Mouse (Mus musculus): Measurements from ENCODE around the gene Ehd4. TPM values are rescaled to one million over a fixed set of nuclear protein-coding genes. Genes with fewer than 3 reads are reported as not detected.

The Ehd4 gene
- polyA plus RNA-seq, 1 experiment from 2014 or later, result 22.8 TPM

- WGBS, result 68% methylated on average over 4 of the region's 4 CpGs
Observed at GRCm38 (mm10) chr2:120044101-120044603, 110.3 kb downstream of the Ehd4 start.

GRCm38 (mm10) chr2:120040991-120041390, 113.4 kb downstream of the Ehd4 start:
- Histone ChIP-seq H3K36me3 (peaks cover 67% of the 10 kb centered on the region), H3K4me1 (no peaks in the 10 kb centered on the region)
- WGBS, result 92% methylated on average over 5 of the region's 5 CpGs

More at GRCm38 (mm10) chr2:120044101-120044603, 110.3 kb downstream of the Ehd4 start:
- ATAC-seq (ENCODE audit: low FRiP score, low read depth), result no peak
- no peak overlapping the region for H3K9ac ChIP-seq (replicated peaks)
- no peaks in the 10 kb centered on the region; the same call in 1 of the 2 replicates for H3K4me1 ChIP-seq
- H3K27ac ChIP-seq (replicated peaks), result no peak overlapping the region
- peaks cover 5% of the 10 kb centered on the region; the same call in 1 of the 2 replicates for H3K27me3 ChIP-seq
- H3K9me3 ChIP-seq, result no peaks in the 10 kb centered on the region
- no peak overlapping the region for H3K4me3 ChIP-seq
- H3K4me2 ChIP-seq (replicated peaks), result no peak overlapping the region
- H3K36me3 ChIP-seq, result peaks cover 36% of the 10 kb centered on the region

More at GRCm38 (mm10) chr2:120040991-120041390, 113.4 kb downstream of the Ehd4 start:
- no peaks in the 10 kb centered on the region for H3K9me3 ChIP-seq
- ATAC-seq (ENCODE audit: low FRiP score, low read depth), result no peak
- H3K9ac ChIP-seq (replicated peaks), result no peak overlapping the region
- H3K27me3 ChIP-seq, result no peaks in the 10 kb centered on the region
- H3K4me2 ChIP-seq (replicated peaks), result no peak overlapping the region
- H3K4me3 ChIP-seq, result no peak overlapping the region
- no peak overlapping the region for H3K27ac ChIP-seq (replicated peaks)

Other genes starting within 250 kb of the Ehd4 start
- gene Mapkbp1, start 181.9 kb downstream of the Ehd4 start, polyA plus RNA-seq (2016; fragmentation: Nextera tagmentation; extraction: Ambion mirVana), result 4.7 and 5.8 TPM in 2 replicates
- gene Jmjd7, start 127.1 kb downstream of the Ehd4 start, polyA plus RNA-seq (2016; fragmentation: Nextera tagmentation; extraction: Ambion mirVana), result 19.7 and 20.8 TPM in 2 replicates
- 6.7 and 7.3 TPM in 2 replicates for gene Gm28042, start 127.1 kb downstream of the Ehd4 start, polyA plus RNA-seq (2016; fragmentation: Nextera tagmentation; extraction: Ambion mirVana)
- gene Pla2g4b, start 121.2 kb downstream of the Ehd4 start, polyA plus RNA-seq (2016; fragmentation: Nextera tagmentation; extraction: Ambion mirVana), result 4.6 and 5.3 TPM in 2 replicates
- 0.13 and 0.19 TPM in 2 replicates for gene Pla2g4e, start 90.7 kb upstream of the Ehd4 start, polyA plus RNA-seq (2016; fragmentation: Nextera tagmentation; extraction: Ambion mirVana)
- gene Pla2g4d, start 134.6 kb upstream of the Ehd4 start, polyA plus RNA-seq (2016; fragmentation: Nextera tagmentation; extraction: Ambion mirVana), result not detected in 2 replicates
- gene Pla2g4f, start 159.6 kb upstream of the Ehd4 start, polyA plus RNA-seq (2016; fragmentation: Nextera tagmentation; extraction: Ambion mirVana), result 0.06 TPM in 1 of 2 replicates, not detected in the other
- 42.2 and 43.6 TPM in 2 replicates for gene Vps39, start 198.5 kb upstream of the Ehd4 start, polyA plus RNA-seq (2016; fragmentation: Nextera tagmentation; extraction: Ambion mirVana)
- 9.9 and 10.0 TPM in 2 replicates for gene Ganc, start 249.3 kb upstream of the Ehd4 start, polyA plus RNA-seq (2016; fragmentation: Nextera tagmentation; extraction: Ambion mirVana)
- 7.1 and 9.5 TPM in 2 replicates for gene Tmem87a, start 249.5 kb upstream of the Ehd4 start, polyA plus RNA-seq (2016; fragmentation: Nextera tagmentation; extraction: Ambion mirVana)

All from midbrain, embryonic 12.5 days (tissue).